Mouse (Mus musculus) B cell, adult (primary cell): ENCODE measurements around the gene AC153137.1. TPM values are rescaled to one million over a fixed set of nuclear protein-coding genes. Genes with fewer than 3 reads are reported as not detected.

Experiments used
- total RNA-seq: library from RNA; stranded (reverse); gene quantifications from 4 replicates; pipeline ENCODE4 v1.2.4, GENCODE M21; 2023; ENCODE audit not compliant: inconsistent age

The AC153137.1 gene
- not detected in 4 replicates for total RNA-seq

DNA sequence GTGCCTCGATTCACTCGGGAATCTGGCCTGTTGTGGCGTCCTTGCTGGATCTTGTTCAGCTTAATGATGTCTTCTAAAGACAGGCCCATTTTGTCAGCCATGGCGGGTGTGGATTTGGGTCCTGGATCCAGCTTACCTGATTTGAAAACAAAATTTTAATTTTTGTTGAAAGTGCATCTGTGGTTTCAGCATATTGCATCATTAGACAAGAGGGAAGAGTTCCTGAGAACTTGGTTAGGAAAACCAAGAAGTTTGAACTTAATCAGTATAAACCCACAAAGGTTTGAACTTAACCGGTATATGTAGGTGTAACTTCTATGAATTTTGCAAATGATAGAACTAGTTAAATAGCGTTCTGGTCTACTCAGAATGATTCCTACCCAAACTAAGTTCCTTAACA is at the start of gene AC153137.1:
Gene AC153137.1, minus strand, starts transcription at position 101 of the 400 bp plus-strand sequence.

Other genes with a start within 250 kb of the AC153137.1 start
- 160 to 167 TPM (median 162 TPM) in 4 replicates for gene Phf3, start 104.0 kb downstream of the AC153137.1 start, total RNA-seq
- not detected in 4 replicates for gene Lgsn, start 198.4 kb upstream of the AC153137.1 start, total RNA-seq
- gene 4931428L18Rik, start 244.7 kb upstream of the AC153137.1 start, total RNA-seq: not detected in 4 replicates
- not detected in 4 replicates for gene Pih1d3, start 244.9 kb upstream of the AC153137.1 start, total RNA-seq